Mouse (Mus musculus) stomach, embryonic 15.5 days (tissue): ENCODE measurements at regions not wholly inside any gene's neighbourhood (a gene's known extent, or its start where the extent isn't known, plus 50 kb on each side); places are given as distances from the start of the nearest gene placed in this dataset.

ENCODE experiments used
- ATAC-seq: fragments of 200-750 bp; cut with Nextera tagmentation; 2 replicates; pipeline ENCODE4 v1.8.0; 2017; ENCODE audit warnings: low read depth, moderate number of reproducible peaks, moderate TSS enrichment; ENCODE audit not compliant: insufficient read depth, low FRiP score
- H3K27ac ChIP-seq: fragments of 300-500 bp; sonication (generic); 2 replicates; pipeline ENCODE4 v1.5.1; 2015; ENCODE audit warnings: mild to moderate bottlenecking, inconsistent platforms
- H3K27me3 ChIP-seq: fragments of 300-500 bp; sonication (generic); replicated peaks from 2 replicates; pipeline ENCODE4 v1.6.1; 2015; ENCODE audit warnings: inconsistent platforms
- H3K36me3 ChIP-seq: fragments of 300-500 bp; sonication (generic); 2 replicates; pipeline ENCODE4 v1.6.1; 2015; ENCODE audit warnings: inconsistent platforms
- H3K4me1 ChIP-seq: fragments of 300-500 bp; sonication (generic); 2 replicates; pipeline ENCODE4 v1.6.1; 2015; ENCODE audit warnings: inconsistent platforms
- H3K4me2 ChIP-seq: fragments of 300-500 bp; sonication (generic); 2 replicates; pipeline ENCODE4 v1.6.1; 2015; ENCODE audit warnings: mild to moderate bottlenecking, inconsistent platforms
- H3K4me3 ChIP-seq: fragments of 300-500 bp; sonication (generic); replicated peaks from 2 replicates; pipeline ENCODE4 v1.5.1; 2015; ENCODE audit warnings: inconsistent platforms
- H3K9ac ChIP-seq: fragments of 300-500 bp; sonication (generic); 2 replicates; pipeline ENCODE4 v1.6.1; 2015; ENCODE audit warnings: inconsistent platforms
- H3K9me3 ChIP-seq: fragments of 300-500 bp; sonication (generic); 2 replicates; pipeline ENCODE4 v1.6.1; 2016; ENCODE audit warnings: inconsistent platforms
- WGBS: fragments of 180-500 bp; shearing (Covaris S2); methylation state at CpG from one replicate; pipeline ENCODE4 v1.1.7; 2015; 5-methylcytosine and 5-hydroxymethylcytosine counted together

GRCm38 (mm10) chr4:58607491-58607890 lies 53.8 kb upstream of the Lpar1 start:
- Histone ChIP-seq H3K4me2 (no peak overlapping the region), H3K9ac (no peak overlapping the region), H3K27ac (no peak overlapping the region), H3K9me3 (no peaks in the 10 kb centered on the region), H3K4me3 (no peak overlapping the region), H3K4me1 (no peaks in the 10 kb centered on the region), H3K27me3 (no peaks in the 10 kb centered on the region), H3K36me3 (no peaks in the 10 kb centered on the region)
- 87% methylated on average over 2 of the region's 2 CpGs for WGBS
- no peak for ATAC-seq

GRCm38 (mm10) chr4:58605941-58606340 lies 52.2 kb upstream of the Lpar1 start:
- no peaks in the 10 kb centered on the region for H3K9me3 ChIP-seq
- no peak overlapping the region for H3K4me3 ChIP-seq
- H3K36me3 ChIP-seq = no peaks in the 10 kb centered on the region
- no peaks in the 10 kb centered on the region for H3K4me1 ChIP-seq
- H3K27ac ChIP-seq = no peak overlapping the region
- 74% methylated on average over 3 of the region's 3 CpGs for WGBS
- H3K9ac ChIP-seq = no peak overlapping the region
- no peak overlapping the region for H3K4me2 ChIP-seq
- H3K27me3 ChIP-seq = no peaks in the 10 kb centered on the region
- no peak for ATAC-seq
